Mouse (Mus musculus): ENCODE measurements around the gene Mip. TPM values are rescaled to one million over a fixed set of nuclear protein-coding genes. Genes with fewer than 3 reads are reported as not detected.
"Not testable (repeated sequence)": the region's sequence is repeated elsewhere in the genome, so short reads cannot be mapped to it uniquely, and the experiment has no call there.

The Mip gene
- total RNA-seq, 1 experiment from 2014 or later, result not detected

DNA sequence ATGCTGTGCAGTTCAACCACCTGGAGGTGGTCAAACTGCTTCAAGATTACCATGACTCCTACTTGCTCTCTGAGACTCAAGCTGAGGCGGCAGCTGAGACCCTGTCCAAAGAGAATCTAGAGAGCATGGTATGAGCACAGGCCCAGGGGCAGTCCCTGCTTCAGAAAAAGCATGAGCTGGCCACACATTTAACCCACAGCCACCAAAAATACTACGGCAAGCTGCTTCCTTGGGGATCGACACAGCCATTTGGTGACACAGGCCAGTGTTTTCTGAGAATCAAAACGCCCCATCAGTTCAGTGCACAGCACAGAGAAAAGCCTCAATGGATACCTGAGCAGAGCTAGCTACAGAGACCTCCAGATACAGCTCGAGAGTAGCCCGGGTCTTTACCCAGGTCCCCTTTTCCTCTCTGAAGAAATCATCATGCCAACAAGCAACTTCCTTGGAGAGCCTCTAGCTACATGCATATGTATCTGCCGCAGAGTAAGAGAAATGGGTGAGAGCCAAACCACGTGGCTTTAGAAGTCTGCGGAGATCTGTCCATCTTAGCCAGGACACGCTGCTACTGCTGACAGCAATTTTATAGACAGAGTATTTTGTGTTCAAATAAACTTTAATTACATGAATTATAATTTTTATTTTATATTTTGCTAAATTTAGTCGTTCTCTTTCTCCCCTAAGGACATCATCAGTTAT lies 16.2 kb upstream of the Mip start:
- no peak for ATAC-seq (ENCODE audit: extremely low read depth, insufficient number of reproducible peaks, low FRiP score, poor library complexity, severe bottlenecking)

DNA sequence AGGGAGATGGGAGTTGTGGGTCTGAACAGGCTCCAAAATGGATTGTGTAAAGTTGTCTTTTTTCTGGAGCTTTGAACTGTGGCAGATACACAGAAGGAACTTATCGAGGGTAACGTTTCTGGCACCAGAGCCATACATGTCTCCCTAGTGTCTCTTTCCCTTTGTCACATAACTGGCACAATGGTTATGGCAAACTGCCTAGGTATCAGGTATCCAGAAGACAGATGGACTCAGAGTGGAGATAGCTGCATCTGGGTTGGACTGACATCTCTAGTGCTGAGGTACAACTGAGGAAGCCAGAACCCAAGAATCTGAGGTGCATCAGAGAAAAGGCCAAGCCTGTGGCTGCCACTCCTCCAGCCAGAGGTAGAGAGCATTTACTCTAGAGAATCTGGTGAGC lies 15.5 kb upstream of the Mip start:
- no peak for ATAC-seq (ENCODE audit: extremely low read depth, insufficient number of reproducible peaks, low FRiP score, poor library complexity, severe bottlenecking)

DNA sequence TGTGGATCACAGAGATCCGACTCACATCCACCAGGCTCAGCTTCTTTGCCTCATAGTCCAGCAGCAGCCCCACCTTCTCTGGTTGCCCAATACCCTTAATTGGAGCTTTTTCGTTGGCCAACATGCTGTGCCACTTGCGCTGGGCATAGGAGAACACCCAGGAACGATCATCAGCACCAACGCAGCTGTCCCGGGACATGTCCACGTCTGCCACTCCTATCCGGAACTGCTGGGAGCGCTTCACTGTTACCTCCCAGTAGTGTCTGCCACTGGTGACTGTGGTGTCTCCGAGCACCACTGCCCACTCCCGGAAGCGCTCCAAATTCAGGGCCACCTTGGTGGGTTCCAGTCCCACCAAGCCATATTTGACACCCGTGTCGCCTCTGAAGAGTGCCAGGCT lies 14.7 kb upstream of the Mip start:
- no peak for ATAC-seq (ENCODE audit: extremely low read depth, insufficient number of reproducible peaks, low FRiP score, poor library complexity, severe bottlenecking)

DNA sequence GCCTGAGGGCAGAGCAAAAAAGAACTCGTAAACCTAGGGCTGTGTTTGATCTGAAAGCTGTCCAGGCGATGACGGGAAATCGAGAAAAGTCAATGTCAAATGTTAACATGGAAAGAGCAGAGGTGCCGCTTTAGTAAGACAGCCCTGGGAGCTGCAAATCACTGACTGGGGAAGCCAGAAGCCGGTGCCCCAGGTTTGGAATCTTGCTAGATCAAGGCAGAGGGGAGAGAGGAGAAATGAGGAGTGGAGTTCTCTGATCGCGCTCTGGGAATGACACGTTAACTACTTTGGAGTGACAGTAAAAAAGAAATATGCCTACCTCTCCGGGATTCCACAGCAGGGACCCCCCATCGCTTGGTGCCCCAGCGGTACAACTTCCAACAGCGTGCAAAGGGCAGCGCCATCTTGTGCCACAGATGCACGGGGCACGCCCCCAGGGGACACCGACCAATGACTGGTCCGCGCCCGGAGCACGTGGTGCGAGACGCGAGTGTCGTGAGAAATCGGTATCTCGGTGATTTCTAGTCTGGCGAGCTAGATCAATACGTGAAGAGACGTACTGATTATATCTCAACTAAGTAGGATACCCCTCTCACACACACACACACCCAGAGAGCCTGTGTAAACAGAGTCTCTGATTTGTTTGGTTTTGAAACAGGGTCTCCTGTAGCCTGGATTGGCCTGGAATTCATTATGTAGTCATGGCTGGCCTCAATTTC lies 14.1 kb upstream of the Mip start, which contains the start of gene Spryd4:
Gene Spryd4, minus strand, starts transcription at position 418 of the 719 bp plus-strand sequence.
- ATAC-seq (ENCODE audit: extremely low read depth, insufficient number of reproducible peaks, low FRiP score, poor library complexity, severe bottlenecking), result peak; percentile 94

DNA sequence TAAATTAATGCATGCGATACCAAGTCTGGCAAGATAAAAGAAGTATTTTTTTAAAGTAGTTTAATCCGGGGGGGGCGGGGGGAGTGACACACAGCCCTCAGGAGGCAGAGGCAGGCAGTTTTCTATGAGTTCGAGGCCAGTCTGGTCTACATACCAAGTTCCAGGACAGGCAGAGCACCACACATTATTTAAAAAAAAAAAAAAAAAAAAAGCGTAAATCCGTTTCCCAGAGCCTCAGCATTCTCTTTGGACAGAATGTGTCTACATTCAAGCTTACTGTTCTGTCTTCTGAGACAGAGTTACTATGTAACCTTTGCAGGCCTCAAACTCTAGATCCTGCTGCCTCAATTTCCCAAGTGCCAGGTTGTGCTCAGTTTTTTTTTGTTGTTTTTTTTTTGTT lies 13.5 kb upstream of the Mip start:
- ATAC-seq (ENCODE audit: extremely low read depth, insufficient number of reproducible peaks, low FRiP score, poor library complexity, severe bottlenecking), result no peak

DNA sequence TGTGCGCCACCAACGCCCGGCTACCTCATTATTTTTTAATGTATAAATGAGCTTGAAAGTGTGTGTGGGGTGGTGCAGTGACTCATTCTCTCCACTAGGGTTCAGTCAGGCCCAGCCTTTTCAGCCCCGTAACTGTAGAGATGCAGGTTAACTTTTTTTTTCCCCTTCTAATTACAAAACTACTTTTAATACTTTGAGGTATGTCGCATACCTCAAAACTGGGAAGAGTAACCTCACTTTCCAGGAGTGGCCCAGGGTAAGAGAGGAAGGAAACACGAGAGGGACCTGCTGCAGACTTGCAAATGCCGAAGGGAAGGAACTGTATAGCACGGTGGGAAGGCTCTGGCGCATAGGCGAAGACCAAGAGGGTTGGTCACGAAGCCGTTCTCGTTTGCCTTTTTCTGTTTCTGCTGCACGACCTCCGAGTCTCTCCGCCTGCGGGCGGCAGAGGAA lies 12.7 kb upstream of the Mip start:
- peak; percentile 87 for ATAC-seq (ENCODE audit: extremely low read depth, insufficient number of reproducible peaks, low FRiP score, poor library complexity, severe bottlenecking)

DNA sequence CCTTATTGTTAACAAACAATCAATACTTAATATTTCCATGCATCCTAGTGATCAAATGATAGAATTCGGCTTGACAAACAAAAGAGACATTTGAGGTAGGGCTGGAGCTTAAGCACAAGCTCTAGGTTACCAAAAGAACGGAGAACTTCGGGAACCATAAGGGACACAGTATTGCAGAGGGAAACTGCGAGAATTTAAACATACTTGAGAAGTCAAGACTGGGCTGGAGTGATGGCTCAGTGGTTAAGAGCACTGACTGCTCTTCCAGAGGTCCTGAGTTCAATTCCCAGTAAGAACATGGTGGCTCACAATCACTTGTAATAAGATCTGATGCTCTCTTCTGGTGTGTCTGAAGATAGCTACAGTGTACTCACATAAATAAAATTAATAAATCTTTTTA lies 11.5 kb upstream of the Mip start:
- ATAC-seq (ENCODE audit: extremely low read depth, insufficient number of reproducible peaks, low FRiP score, poor library complexity, severe bottlenecking), result not testable (repeated sequence)

DNA sequence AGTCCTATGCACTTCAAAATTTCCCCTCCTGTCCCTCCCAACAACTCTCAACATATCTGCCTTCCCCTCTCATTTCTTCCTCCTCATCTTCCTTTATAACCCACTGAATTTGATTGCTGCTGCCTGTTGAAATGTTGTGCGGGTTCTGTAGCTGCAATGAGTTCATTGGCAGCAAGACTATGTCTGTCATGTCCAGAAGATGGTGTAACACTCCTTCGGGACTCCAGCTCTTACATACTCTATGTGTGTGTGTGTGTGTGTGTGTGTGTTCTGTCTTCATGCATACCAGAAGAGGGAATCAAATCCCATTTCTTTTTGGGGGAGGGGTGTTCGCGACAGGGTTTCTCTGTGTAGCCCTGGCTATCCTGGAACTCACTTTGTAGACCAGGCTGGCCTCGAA lies 10.7 kb upstream of the Mip start:
- ATAC-seq (ENCODE audit: extremely low read depth, insufficient number of reproducible peaks, low FRiP score, poor library complexity, severe bottlenecking), result no peak

DNA sequence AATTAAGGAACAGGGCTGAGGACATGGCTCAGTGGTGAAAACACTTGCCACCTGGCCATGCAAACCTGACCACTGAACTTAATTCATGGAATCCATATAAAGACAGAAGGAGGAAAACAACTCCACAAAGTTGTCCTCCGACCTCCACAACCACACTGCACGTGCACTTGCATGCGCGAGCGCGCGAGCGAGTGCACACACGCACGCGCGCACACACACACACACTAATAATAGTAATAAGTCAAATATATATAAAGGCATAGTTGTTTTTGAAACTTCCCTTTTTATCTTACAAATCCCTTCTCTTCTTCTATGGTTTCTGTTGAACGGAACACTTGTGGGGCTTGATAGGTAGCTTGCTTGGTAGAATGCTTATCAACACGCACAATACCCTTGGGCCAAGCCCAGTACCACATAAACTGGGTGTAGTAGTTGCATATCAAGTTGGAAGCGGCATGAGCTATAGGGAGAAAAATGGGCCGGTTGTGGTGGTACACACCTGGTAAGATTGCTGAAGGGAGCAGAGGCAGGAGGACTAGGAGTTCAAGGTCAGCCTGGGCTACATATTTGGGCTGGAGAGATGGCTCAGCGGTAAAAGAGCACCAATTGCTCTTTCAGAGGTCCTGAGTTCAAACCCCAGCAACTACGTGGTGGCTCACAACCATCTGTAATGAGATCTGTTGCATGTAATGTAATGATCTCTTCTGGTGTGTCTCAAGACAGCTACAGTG lies 7.1 kb upstream of the Mip start:
- ATAC-seq (ENCODE audit: extremely low read depth, insufficient number of reproducible peaks, low FRiP score, poor library complexity, severe bottlenecking), result no peak

DNA sequence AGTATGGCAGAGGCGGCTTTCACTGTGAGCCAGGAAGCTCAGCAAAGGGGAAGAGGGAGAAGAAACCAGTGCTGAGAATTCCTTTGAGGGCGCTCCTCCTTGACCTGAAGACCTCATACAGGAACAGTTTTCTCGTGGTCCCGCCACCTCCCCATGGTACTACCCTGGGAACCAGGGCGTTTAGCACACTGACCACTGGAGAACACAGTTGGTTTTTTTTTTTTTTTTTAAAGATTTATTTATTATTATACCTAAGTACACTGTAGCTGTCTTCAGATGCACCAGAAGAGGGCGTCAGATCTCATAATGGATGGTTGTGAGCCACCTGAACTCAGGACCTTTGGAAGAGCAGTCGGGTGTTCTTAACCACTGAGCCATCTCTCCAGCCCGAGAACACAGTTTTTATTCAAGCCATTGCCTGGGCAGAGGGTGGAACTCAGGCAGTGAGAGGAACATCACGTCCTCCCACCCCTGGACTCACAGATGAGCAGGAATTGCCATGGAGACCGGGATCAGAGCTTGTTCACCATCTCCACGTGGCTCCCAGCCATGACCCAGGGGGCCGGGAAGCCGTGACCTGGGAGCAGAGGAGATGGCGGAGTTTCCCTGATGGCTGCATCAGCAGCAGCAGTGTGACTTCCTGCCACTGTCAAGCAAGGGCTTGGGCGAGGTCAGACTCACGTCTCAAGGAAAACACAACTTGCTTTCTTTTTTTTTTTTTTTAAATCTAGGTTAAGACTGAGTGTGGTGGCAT lies 3.9 kb upstream of the Mip start:
- ATAC-seq (ENCODE audit: extremely low read depth, insufficient number of reproducible peaks, low FRiP score, poor library complexity, severe bottlenecking), result no peak

DNA sequence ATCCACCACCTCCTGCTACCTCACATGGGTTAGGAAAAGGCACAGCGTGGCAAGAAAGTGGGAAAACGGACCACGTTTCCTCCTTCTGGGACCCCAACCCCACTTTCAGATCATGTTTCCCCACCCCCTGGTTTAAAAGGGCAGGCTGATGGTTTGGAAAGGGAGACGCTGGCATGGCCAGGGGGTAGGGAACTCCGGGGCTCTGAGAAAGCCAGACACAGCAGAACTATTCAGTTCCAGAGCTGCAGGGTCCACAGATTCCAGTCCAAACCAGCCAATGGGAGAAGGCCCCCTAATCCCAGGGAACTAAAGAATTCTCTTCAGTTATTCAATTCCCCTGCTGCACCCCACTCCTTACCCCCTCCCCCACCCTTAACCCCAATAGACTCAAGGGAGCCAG lies 574 bp upstream of the Mip start:
- ATAC-seq (ENCODE audit: extremely low read depth, insufficient number of reproducible peaks, low FRiP score, poor library complexity, severe bottlenecking), result no peak

DNA sequence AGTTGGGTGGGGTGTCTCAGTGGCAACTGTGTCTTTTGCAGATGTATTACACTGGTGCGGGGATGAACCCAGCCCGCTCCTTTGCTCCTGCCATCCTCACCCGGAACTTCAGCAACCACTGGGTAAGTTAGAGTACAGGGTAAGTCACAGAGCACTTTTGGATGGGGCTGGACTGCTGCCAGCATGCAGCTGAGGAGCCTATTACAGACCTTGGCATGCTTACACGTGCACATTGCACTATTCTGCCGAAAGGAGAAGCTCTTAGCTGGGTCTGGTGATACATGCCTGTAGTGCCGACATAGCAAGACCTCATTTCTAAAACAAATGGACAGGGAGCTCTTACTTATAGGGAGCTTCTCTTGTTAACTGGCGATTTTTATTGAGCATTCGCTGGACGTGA lies 2.0 kb downstream of the Mip start:
- no peak for ATAC-seq (ENCODE audit: extremely low read depth, insufficient number of reproducible peaks, low FRiP score, poor library complexity, severe bottlenecking)

DNA sequence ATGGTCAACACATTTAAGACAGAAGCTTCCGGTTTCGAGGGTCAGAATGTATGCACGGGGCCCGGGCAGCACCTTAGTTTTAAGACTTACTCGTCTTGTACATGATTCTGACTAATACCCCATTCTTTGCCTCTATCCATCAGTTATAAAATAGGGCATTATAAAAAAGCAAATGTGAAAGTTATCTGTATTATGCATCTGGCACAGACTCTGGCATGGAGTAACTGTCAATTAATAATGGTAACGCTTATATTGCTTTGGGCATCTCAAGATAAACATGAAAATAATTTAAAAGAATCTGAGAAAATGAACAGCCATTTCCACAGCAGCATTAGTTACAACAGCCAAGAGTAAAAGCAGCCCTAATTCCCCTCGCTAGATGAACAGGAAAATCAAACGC lies 2.4 kb downstream of the Mip start:
- ATAC-seq (ENCODE audit: extremely low read depth, insufficient number of reproducible peaks, low FRiP score, poor library complexity, severe bottlenecking), result no peak

DNA sequence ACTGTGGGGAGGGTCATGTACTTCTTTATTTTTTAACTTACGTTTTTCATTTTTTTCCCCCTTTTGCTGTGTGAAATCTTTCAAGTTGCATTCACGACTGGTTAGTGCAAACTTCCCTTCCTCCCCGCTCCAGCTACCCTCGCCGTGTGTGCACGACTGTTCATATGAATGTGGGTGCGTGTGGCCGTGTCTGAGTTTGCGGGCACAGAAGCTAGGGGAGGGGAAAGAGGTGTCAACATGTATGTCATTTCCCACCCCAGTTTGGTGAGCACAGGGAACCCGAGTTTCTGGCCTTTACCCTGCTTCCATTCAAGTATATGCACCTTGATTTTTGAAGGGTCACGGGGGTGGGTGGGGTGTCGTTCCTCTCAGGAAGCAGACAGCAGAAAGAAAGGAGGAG lies 4.9 kb downstream of the Mip start:
- ATAC-seq (ENCODE audit: extremely low read depth, insufficient number of reproducible peaks, low FRiP score, poor library complexity, severe bottlenecking), result no peak

DNA sequence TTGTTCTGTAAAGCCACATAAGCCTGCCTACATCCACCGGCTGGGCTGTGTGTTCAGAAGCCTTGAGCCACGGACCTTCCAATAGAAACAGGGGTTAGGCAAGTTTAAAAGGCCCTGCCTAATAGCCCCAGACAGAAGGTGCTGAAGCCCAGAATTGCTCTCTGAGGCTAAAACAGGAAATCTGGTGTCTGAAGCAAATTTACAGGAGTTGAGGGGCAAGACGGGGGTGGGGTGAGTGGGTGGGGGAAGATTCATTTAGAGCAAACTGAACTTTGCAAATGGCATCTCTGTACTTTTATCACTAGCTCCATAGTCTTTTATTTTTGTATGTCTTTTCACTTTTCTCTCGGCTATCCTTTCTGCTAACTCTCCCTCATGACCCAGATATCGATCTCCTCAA lies 5.5 kb downstream of the Mip start:
- ATAC-seq (ENCODE audit: extremely low read depth, insufficient number of reproducible peaks, low FRiP score, poor library complexity, severe bottlenecking), result no peak

DNA sequence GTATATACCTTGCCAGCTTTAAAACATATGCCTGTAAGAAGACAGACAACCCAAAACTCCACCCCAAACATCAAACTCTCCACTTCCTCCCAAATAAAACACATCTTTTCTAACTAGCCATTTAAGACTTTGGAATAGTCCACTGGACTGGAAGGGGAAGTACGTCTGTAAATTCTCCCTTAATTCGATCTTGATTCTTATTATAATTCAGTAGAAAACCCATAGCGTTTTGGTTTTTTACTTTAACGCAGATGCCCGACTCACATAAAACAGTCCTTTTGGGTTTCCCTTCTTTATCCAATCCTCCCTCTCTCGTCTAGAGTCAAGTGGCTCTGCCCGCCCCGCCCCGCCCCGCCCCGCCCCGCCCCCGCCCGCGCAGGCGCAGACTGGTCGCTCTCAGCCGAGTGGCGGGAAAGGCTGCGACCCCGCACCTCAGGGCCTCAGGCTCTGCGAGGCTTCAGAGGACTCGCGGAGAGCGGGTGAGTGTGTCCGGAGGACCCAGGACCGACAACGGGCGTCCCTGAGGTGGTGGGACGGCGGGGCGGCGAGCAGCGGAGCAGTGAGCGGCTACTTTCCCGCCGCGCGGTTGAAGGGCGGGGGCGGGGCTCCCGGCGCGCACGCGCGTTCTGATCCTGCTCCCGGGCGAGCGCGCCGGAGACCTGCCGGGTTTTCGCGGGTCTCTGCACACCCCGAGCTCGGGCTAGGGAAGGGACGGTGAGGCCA lies 6.2 kb downstream of the Mip start, which contains the start of gene Timeless:
Gene Timeless, plus strand, starts transcription at position 369 of the 723 bp plus-strand sequence.
- peak; percentile 36 for ATAC-seq (ENCODE audit: extremely low read depth, insufficient number of reproducible peaks, low FRiP score, poor library complexity, severe bottlenecking)

DNA sequence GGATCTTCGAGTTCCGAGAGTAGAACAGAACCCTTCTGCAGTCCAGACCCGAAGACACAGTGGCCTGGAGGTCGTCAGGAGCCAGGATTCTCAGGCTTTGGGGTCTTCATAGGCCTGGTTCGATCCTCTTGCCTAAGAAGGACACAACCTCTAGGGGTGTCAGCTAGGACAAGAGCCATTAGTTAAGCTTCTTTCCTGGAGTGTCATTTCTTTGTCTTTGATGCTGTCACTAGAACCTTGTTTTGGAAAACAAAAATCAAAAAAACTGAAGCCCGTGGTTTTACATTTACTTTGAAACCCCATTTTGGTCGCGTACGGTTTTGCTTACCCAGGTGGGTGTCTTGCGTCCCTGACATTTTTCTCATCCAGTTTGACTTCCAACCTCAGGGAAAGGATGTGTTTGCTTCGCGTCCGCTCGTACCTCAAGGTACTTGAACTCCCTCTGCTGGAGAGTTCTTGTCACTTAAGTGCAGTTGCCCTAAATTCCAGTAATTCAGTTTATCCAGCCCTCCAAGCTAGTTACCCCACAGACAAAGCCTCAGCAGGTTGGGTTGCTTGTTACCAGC lies 6.9 kb downstream of the Mip start:
- ATAC-seq (ENCODE audit: extremely low read depth, insufficient number of reproducible peaks, low FRiP score, poor library complexity, severe bottlenecking), result peak; percentile 66

DNA sequence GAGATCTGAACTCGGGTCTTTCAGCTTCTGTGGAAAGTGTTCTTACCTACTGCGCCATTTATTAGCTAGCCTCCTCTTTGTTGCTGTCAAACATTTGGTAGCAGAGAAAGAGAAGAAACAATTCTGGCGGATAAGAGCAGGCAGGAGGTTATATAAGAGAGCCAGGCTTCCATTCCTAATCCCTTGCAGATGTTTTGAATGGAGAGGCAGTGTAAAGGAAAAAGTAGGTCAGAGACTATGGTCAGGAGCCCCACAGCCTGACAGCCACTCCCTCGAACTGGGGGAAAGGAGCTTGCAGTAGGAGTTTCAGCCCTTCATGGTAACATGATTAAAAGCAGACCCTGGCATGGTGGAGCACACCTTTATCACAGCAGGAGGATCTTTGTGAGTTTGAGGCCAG lies 10.7 kb downstream of the Mip start:
- no peak for ATAC-seq (ENCODE audit: extremely low read depth, insufficient number of reproducible peaks, low FRiP score, poor library complexity, severe bottlenecking)

All from neutrophil, adult 5-6 weeks (primary cell).